Mouse (Mus musculus): ENCODE results near the gene Orai2.

- no peak for TF ChIP-seq POLR2A (IDR thresholded peaks at IDR 0.05; ENCODE audit: control insufficient read depth, low read depth, low read length)
- TF ChIP-seq CTCF (IDR thresholded peaks at IDR 0.05; ENCODE audit: control insufficient read depth, insufficient read depth, insufficient replicate concordance, low read depth, low read length): no peak
Observed at GRCm38 (mm10) chr5:136173606-136174463, 3.3 kb upstream of the Orai2 start.

Measured in testis, adult 2 months (tissue).